Mouse (Mus musculus): ENCODE data around the gene Maml3. TPM values are rescaled to one million over a fixed set of nuclear protein-coding genes. Genes with fewer than 3 reads are reported as not detected.

The Maml3 gene
- polyA plus RNA-seq, 1 experiment from 2014 or later, result 7.7 TPM

DNA sequence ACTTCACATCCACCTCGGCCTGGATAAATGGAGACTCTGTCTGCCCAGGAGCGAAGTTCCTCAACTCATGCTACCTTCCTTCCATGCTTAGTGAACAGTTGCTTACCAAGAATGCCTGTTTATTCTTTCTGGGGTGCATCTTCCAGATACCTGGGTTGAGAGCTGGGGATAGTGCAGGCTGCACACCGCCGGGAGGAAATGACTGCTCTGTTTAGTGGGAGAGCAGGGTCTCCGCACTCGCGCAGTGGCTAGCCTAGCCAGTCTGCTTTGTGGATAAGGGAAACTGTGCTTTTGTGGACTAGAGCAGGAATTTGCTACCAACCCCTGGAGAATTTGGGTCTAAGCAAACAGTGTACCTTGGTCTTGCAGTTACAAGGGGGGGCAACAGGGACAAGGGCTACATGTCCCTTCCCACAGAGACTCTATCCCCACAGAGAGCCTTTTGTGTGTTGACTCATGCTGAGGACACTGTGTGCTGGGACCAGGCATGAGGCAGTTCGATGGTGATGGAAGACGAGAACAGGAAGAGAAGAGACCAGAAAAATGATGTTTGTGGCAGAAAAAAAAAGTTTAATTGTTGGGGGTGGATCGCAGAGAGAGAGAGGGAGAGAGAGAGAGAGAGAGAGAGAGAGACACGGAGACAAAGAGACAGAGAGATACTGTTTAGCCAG, 442.9 kb downstream of the Maml3 start:
- no peak for ATAC-seq (replicated peaks)
- Histone ChIP-seq H3K4me3 (no peak overlapping the region), H3K27ac (no peak overlapping the region), H3K4me2 (no peak overlapping the region), H3K4me1 (no peaks in the 10 kb centered on the region), H3K36me3 (replicated peaks) (no peaks in the 10 kb centered on the region), H3K9ac (no peak overlapping the region), H3K9me3 (no peaks in the 10 kb centered on the region), H3K27me3 (replicated peaks) (no peaks in the 10 kb centered on the region)
- 83% methylated on average over 11 of the region's 11 CpGs for WGBS

DNA sequence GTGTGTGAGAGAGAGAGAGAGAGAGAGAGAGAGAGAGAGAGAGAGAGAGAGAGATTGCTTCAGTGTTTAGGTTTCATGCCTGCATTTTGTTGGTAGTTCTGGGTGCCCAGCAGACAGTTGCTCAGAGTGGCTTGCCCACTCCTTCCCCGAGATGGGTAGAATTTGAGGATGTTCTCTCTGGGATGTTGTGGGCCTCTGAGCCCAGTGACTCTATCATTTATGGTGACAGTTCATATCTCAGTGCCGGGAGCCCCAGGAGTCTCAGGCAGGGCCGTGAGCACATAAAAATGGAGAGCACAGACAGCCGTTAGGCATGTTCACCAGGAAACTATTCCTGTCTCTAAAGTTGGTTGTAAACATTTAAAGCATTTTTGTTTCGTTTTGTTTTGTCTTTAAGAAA, 443.5 kb downstream of the Maml3 start:
- no peaks in the 10 kb centered on the region for H3K4me1 ChIP-seq
- no peak overlapping the region for H3K9ac ChIP-seq
- H3K36me3 ChIP-seq (replicated peaks), result no peaks in the 10 kb centered on the region
- H3K27ac ChIP-seq, result no peak overlapping the region
- no peak overlapping the region for H3K4me3 ChIP-seq
- H3K27me3 ChIP-seq (replicated peaks), result no peaks in the 10 kb centered on the region
- H3K4me2 ChIP-seq, result no peak overlapping the region
- H3K9me3 ChIP-seq, result no peaks in the 10 kb centered on the region
- ATAC-seq (replicated peaks), result no peak
- 72% methylated on average over 5 of the region's 5 CpGs for WGBS

DNA sequence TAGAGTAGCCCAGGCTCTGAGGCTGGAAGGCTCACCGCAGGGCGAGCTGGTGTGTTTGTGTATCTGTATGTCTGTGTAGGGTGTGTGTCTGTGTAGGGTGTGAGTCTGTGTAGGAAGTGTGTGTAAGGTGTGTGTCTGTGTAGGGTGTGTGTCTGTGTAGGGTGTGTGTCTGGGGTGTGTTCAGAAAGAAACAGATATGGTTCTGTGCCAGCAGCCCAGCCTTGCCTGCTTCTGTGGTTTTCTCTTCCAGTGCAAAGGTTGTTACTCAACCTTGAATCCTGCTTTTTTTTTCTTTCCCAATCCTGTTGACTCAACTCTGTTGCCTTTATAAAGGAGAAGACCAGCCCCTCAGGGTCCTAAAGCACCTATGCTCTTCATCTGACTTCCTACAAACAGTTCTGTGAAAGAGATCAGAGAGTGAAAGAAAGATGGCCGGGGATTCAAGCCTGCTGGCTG, 444.0 kb downstream of the Maml3 start:
- WGBS, result 79% methylated on average over 3 of the region's 3 CpGs
- Histone ChIP-seq H3K36me3 (replicated peaks) (no peaks in the 10 kb centered on the region), H3K9ac (no peak overlapping the region), H3K9me3 (no peaks in the 10 kb centered on the region), H3K4me2 (no peak overlapping the region), H3K4me3 (no peak overlapping the region), H3K27me3 (replicated peaks) (no peaks in the 10 kb centered on the region), H3K27ac (no peak overlapping the region), H3K4me1 (no peaks in the 10 kb centered on the region)
- ATAC-seq (replicated peaks), result no peak

DNA sequence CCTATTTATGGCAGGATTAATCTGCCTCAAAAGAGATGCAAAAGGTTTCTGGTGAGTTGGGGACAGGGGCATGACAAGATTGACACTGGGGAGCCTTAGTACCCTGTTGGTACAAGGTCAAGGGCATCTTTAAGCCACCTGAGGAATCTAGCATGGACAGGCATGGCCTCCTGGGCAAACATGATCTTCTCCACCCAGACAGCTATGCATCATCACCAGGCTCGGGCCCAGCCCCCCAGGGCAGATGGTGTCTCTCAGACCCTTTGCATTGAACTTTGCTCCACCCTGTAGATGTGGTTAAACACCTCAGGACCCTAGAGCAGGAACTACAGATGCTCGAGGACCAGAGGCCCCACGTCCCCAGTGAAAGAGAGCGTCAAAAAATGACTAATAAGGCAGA, 444.8 kb downstream of the Maml3 start, which contains the start of gene Mgst2:
Gene Mgst2, plus strand, starts transcription at position 301 of the 400 bp plus-strand sequence.
- ATAC-seq (replicated peaks), result no peak
- Histone ChIP-seq H3K4me1 (no peaks in the 10 kb centered on the region), H3K4me2 (no peak within 1 kb of the TSS), H3K27ac (no peak within 1 kb of the TSS), H3K36me3 (replicated peaks) (no peaks in the 10 kb centered on the region), H3K27me3 (replicated peaks) (no peaks in the 10 kb centered on the region), H3K4me3 (no peak within 1 kb of the TSS), H3K9ac (no peak within 1 kb of the TSS), H3K9me3 (no peaks in the 10 kb centered on the region)
- WGBS, result 66% methylated on average over 4 of the region's 4 CpGs

DNA sequence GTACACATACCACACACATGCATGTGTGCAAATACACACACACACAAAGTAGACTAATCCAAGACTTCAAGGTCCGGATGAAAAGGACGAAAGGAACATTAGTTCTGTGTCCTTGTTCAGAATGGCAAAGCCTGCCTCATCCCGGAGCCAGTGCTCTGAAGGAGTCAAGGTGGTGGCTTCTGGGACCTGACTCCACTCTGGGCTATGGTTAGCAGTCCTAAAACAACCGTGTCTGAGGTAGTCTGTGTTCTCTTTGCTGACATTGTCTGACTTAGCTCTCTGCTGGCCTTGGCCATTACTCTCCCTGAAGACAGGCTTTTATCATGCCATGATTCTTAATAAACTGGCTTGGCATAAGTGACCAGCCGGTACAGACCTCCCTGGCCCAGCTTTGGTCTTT, 445.5 kb downstream of the Maml3 start:
- H3K9ac ChIP-seq, result no peak overlapping the region
- no peaks in the 10 kb centered on the region for H3K36me3 ChIP-seq (replicated peaks)
- H3K4me1 ChIP-seq, result no peaks in the 10 kb centered on the region
- no peaks in the 10 kb centered on the region for H3K27me3 ChIP-seq (replicated peaks)
- no peak overlapping the region for H3K4me2 ChIP-seq
- H3K4me3 ChIP-seq, result no peak overlapping the region
- H3K9me3 ChIP-seq, result no peaks in the 10 kb centered on the region
- no peak overlapping the region for H3K27ac ChIP-seq
- 88% methylated on average over 5 of the region's 5 CpGs for WGBS
- ATAC-seq (replicated peaks), result no peak

DNA sequence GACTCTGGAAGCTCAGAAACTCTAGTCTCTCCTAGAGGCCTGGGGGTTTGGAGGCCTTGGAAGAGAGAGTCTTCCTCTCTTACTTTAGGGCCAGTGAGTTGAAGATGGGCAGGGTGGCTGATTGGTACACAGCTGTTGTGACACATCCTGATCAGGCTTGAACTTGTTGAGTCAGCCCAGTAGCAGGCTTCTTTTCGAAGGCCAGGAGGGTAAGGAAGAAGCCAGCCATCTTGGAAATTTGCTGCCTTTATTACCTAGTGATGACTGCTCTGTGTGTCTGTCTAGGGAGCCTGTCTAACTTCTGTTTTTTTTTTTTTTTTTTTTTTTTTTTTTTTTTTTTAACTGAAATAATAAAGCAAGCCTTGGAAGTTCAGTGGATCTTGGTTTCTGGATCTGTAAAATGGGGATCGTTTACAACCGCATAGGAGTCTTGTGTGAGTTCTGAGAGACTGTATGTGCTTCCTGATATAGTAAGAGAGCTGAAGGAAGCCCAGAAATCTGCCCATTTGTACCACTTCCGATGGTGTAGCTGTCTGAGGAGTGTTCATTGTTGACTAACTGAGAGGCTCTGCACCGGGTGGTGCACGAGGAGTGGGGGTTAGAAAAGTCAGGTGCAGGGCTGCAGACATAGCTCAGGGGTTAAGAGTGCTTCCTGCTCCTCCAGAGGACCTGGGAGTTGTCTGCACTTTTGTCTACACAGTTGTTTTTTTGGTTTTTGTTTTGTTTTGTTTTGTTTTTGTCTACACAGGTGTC, 450.4 kb downstream of the Maml3 start:
- no peak overlapping the region for H3K4me3 ChIP-seq
- no peak overlapping the region for H3K27ac ChIP-seq
- no peak for ATAC-seq (replicated peaks)
- no peaks in the 10 kb centered on the region for H3K9me3 ChIP-seq
- H3K9ac ChIP-seq, result no peak overlapping the region
- H3K27me3 ChIP-seq (replicated peaks), result no peaks in the 10 kb centered on the region
- WGBS, result 86% methylated on average over 6 of the region's 6 CpGs
- no peak overlapping the region for H3K4me2 ChIP-seq
- no peaks in the 10 kb centered on the region for H3K36me3 ChIP-seq (replicated peaks)
- H3K4me1 ChIP-seq, result peaks cover 13% of the 10 kb centered on the region

DNA sequence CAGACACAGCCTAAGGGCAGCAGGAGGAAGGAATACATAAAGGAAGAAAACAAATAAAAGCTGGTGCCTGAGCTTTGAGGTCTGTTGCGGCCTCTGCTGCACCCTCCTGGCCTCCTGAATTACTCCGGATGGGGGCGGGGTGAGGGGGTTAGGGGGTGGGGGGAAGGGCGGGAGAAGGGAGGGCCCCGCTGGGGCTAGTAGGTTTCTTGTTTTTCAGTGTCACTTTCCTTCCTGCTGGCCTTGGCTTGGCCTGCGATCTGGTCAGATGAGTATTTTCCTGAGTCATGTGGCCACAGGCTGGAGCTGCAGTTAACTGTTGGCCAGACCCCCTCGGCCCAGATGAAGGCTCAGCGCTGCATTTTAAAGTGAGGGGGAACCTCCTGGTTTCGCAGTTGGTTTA, 452.2 kb downstream of the Maml3 start:
- ATAC-seq (replicated peaks), result no peak
- Histone ChIP-seq H3K4me1 (peaks cover 17% of the 10 kb centered on the region), H3K9ac (no peak overlapping the region), H3K4me2 (peak overlapping the region; percentile 32), H3K36me3 (replicated peaks) (no peaks in the 10 kb centered on the region), H3K9me3 (no peaks in the 10 kb centered on the region), H3K4me3 (no peak overlapping the region), H3K27me3 (replicated peaks) (no peaks in the 10 kb centered on the region), H3K27ac (no peak overlapping the region)
- 2% methylated on average over 9 of the region's 9 CpGs for WGBS

DNA sequence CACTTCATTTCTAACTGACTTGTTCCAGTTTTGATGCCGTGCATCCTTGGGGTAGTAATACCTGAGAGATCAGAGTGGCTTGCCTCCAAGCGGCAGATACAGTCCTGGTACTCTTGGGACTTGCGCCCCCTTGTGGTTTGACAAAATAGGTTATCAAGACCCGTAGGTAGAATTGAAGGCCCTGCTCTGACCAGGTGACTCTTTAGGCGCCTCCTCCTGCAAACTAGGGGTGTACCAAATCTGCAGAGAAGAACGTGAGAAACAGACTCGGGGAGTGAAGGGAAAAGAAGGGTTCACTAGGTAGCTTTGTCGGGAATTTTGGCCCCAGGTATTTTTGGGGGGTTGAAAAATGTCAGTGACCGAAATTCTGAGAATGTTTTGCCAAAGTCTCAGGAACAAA, 452.6 kb downstream of the Maml3 start:
- 0 out of 2 replicates have a peak, but pooled peaks have one; percentile 43 for ATAC-seq (replicated peaks)
- no peak overlapping the region for H3K27ac ChIP-seq
- 3% methylated on average over 9 of the region's 9 CpGs for WGBS
- no peaks in the 10 kb centered on the region for H3K36me3 ChIP-seq (replicated peaks)
- peak overlapping the region; percentile 32 for H3K4me2 ChIP-seq
- no peaks in the 10 kb centered on the region for H3K9me3 ChIP-seq
- no peak overlapping the region for H3K4me3 ChIP-seq
- no peak overlapping the region for H3K9ac ChIP-seq
- H3K27me3 ChIP-seq (replicated peaks), result no peaks in the 10 kb centered on the region
- H3K4me1 ChIP-seq, result peaks cover 17% of the 10 kb centered on the region

DNA sequence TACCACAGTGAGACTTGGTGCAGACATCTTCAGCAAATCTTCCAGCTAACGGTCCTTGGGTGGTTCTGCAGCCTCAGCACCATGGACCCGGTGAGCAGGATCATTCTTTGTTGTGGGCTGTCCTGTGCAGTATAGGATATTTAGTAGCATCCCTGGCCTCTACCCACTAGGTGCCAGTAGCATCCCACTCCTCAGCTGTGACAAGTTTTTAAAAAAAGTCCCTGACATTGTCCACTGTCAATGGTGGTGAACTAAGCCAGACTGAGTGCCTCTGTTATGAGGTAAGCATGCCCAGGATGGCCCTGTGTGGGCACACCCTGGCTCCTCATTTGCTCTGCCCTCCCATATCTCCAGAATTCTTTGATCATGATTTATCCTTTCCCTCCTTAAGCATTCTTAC, 453.7 kb downstream of the Maml3 start:
- Histone ChIP-seq H3K9ac (peak overlapping the region; percentile 24), H3K27ac (no peak overlapping the region), H3K4me1 (peaks cover 17% of the 10 kb centered on the region), H3K4me3 (no peak overlapping the region), H3K27me3 (replicated peaks) (no peaks in the 10 kb centered on the region), H3K36me3 (replicated peaks) (no peaks in the 10 kb centered on the region), H3K9me3 (no peaks in the 10 kb centered on the region), H3K4me2 (no peak overlapping the region)
- ATAC-seq (replicated peaks), result peak; percentile 78
- 64% methylated on average over 2 of the region's 2 CpGs for WGBS

DNA sequence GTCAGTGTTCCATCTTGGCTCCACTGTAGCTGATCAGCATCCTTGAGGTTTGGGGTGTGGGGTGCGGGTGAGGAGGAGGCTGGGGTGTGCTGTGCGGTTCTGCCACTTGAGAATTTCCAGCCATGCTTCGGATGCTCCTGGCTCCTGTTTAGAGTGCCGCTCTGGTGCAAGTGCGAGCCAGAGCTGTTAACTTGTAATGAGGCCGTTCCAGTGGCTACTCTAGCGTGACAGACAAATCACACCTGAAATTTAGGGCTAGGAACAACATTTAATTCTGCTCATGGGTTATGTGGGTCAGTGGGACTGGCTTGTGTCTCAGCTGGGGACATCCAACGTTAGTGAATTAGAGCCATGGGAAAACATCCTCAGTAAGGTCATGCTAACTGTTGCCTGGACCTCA, 454.9 kb downstream of the Maml3 start:
- Histone ChIP-seq H3K4me2 (no peak overlapping the region), H3K4me1 (peaks cover 17% of the 10 kb centered on the region), H3K36me3 (replicated peaks) (no peaks in the 10 kb centered on the region), H3K27ac (no peak overlapping the region), H3K9ac (no peak overlapping the region), H3K4me3 (no peak overlapping the region), H3K9me3 (no peaks in the 10 kb centered on the region), H3K27me3 (replicated peaks) (no peaks in the 10 kb centered on the region)
- ATAC-seq (replicated peaks), result no peak
- WGBS, result 84% methylated on average over 8 of the region's 8 CpGs

DNA sequence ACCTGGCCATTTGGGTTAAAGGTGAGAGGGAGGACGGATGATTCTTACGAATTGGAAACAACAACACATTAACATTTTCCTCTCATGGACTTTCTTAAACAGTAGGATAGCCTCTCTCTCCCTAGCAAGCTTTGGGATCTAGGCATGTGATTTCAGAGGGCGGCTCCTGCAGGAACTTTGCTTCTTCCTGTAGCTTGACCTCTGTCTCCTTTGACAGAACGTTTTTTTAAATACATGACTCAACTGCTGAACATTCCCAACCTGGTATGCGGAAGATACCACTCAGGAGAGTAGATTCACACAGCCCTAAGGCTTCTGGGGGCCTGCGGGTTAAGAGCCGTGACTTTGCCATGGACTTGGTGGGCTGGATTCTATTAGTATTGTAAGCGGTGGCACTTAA, 455.4 kb downstream of the Maml3 start:
- H3K27me3 ChIP-seq (replicated peaks), result no peaks in the 10 kb centered on the region
- no peaks in the 10 kb centered on the region for H3K36me3 ChIP-seq (replicated peaks)
- H3K27ac ChIP-seq, result no peak overlapping the region
- no peak overlapping the region for H3K9ac ChIP-seq
- no peak overlapping the region for H3K4me2 ChIP-seq
- WGBS, result 88% methylated on average over 8 of the region's 8 CpGs
- no peaks in the 10 kb centered on the region for H3K9me3 ChIP-seq
- H3K4me3 ChIP-seq, result no peak overlapping the region
- no peak for ATAC-seq (replicated peaks)
- H3K4me1 ChIP-seq, result peaks cover 17% of the 10 kb centered on the region

DNA sequence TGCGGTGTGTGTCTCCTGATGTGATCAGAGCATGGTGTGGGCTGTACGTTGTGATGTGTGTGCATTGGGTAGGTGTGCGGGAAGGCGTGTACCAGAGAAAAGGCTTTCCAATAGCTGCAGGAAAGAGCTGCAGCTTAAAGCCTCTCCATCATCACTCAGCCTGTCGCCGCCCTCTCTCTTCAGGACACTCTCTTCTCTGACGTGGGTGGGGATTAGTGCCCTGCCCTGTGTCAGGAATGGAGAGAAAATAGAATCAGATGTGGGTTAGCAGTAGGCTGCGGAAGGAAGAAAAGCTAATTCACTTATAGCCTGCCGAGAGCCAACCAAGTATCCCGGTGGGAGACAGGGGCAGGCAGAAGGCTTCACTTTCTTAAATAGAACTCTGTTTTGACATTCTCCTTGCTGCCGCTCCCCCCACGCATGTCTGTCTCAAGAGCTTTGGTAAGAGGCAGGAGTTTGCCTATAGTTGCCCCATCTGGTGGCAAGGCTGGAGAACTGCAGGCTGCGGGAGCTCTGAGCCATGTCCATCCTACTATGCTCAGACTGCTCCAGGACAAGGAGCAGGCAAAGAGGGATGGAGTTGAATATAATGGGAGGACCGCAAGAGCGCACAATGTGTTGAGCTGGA, 456.7 kb downstream of the Maml3 start:
- 35% methylated on average over 15 of the region's 15 CpGs for WGBS

More for the DNA sequence above, 456.7 kb downstream of the Maml3 start:
- H3K36me3 ChIP-seq (replicated peaks), result no peaks in the 10 kb centered on the region
- H3K4me2 ChIP-seq, result peak overlapping the region; percentile 41
- no peak overlapping the region for H3K4me3 ChIP-seq
- no peaks in the 10 kb centered on the region for H3K27me3 ChIP-seq (replicated peaks)
- no peak overlapping the region for H3K9ac ChIP-seq
- peak; percentile 69 for ATAC-seq (replicated peaks)
- peaks cover 17% of the 10 kb centered on the region for H3K4me1 ChIP-seq
- H3K9me3 ChIP-seq, result no peaks in the 10 kb centered on the region
- no peak overlapping the region for H3K27ac ChIP-seq

Measured in midbrain, embryonic 15.5 days (tissue).